Mouse (Mus musculus) cortical plate, adult 2 months (tissue): ENCODE measurements around the gene Olfr1382.
"Not testable (repeated sequence)": the region's sequence is repeated elsewhere in the genome, so short reads cannot be mapped to it uniquely, and the experiment has no call there.

Experiments
- CTCF ChIP-seq: fragments of 200-500 bp; IDR thresholded peaks from 2 replicates; pipeline ENCODE4 v1.5.1; 2011; ENCODE audit warnings: mild to moderate bottlenecking, control low read depth, low read length; ENCODE audit not compliant: insufficient read depth; ENCODE audit errors: extremely low read depth
- POLR2A ChIP-seq: fragments of 200-500 bp; IDR thresholded peaks from 2 replicates; pipeline ENCODE4 v1.6.1; 2011; ENCODE audit warnings: mild to moderate bottlenecking, low read length, control low read depth; ENCODE audit not compliant: insufficient read depth; ENCODE audit errors: extremely low read depth

GRCm38 (mm10) chr11:49543149-49543548 is 15.1 kb downstream of the Olfr1382 start, which contains the start of gene Olfr1381:
- TF ChIP-seq CTCF, POLR2A: not testable (repeated sequence)
